Mouse (Mus musculus) lung, embryonic 14.5 days (tissue): ENCODE data around the gene Olfr1371. TPM values are rescaled to one million over a fixed set of nuclear protein-coding genes. Genes with fewer than 3 reads are reported as not detected.
A peak's percentile ranks its signal among the peaks of the same experiment; 100 is the strongest.

ENCODE experiments used
- ATAC-seq: fragments of 200-750 bp; cut with Nextera tagmentation; 2 replicates; pipeline ENCODE4 v1.8.0; 2017; ENCODE audit warnings: mild to moderate bottlenecking, moderate TSS enrichment, moderate library complexity; ENCODE audit not compliant: insufficient read depth
- DNase-seq: peaks from one replicate; pipeline ENCODE4 v3.0.0-alpha.2; 2015
- H3K27ac ChIP-seq: fragments of 300-500 bp; sonication (generic); 2 replicates; pipeline ENCODE4 v1.5.1; 2014; ENCODE audit warnings: low read depth, mild to moderate bottlenecking, moderate library complexity
- H3K27me3 ChIP-seq: fragments of 300-500 bp; sonication (generic); 2 replicates; pipeline ENCODE4 v1.6.1; 2014; ENCODE audit warnings: low read length, control low read depth; ENCODE audit not compliant: insufficient read depth
- H3K36me3 ChIP-seq: fragments of 300-500 bp; sonication (generic); 2 replicates; pipeline ENCODE4 v1.6.1; 2014; ENCODE audit warnings: control low read depth; ENCODE audit not compliant: insufficient read depth
- H3K4me1 ChIP-seq: fragments of 300-500 bp; sonication (generic); 2 replicates; pipeline ENCODE4 v1.6.1; 2014; ENCODE audit warnings: antibody characterized with exemption, control low read depth; ENCODE audit not compliant: insufficient read depth
- H3K4me2 ChIP-seq: fragments of 300-500 bp; sonication (generic); 2 replicates; pipeline ENCODE4 v1.6.1; 2014; ENCODE audit warnings: mild to moderate bottlenecking
- H3K4me3 ChIP-seq: fragments of 300-500 bp; sonication (generic); 2 replicates; pipeline ENCODE4 v1.5.1; 2014; ENCODE audit warnings: low read depth, low read length
- H3K9ac ChIP-seq: fragments of 300-500 bp; sonication (generic); 2 replicates; pipeline ENCODE4 v1.6.1; 2014
- H3K9me3 ChIP-seq: fragments of 300-500 bp; sonication (generic); 2 replicates; pipeline ENCODE4 v1.6.1; 2016; ENCODE audit warnings: low read depth, low read length, control low read depth
- CTCF ChIP-seq: IDR thresholded peaks from 2 replicates; pipeline ENCODE4 v1.5.1; 2016; ENCODE audit warnings: antibody characterized with exemption, low read depth
- WGBS: fragments of 180-500 bp; shearing (Covaris S2); extraction: QIAGEN DNeasy Blood & Tissue Kit; methylation state at CpG from one replicate; pipeline ENCODE4 v1.1.7; 2014; 5-methylcytosine and 5-hydroxymethylcytosine counted together
- polyA plus RNA-seq: library from polyadenylated mRNA; unstranded; fragments of >200 nt; fragmentation: Nextera tagmentation; extraction: Ambion mirVana; gene quantifications from 2 replicates; pipeline ENCODE4 v1.2.1, GENCODE M21; 2014

The Olfr1371 gene
- polyA plus RNA-seq: not detected in 2 replicates

GRCm38 (mm10) chr11:52213887-52214286 lies at the start of gene Olfr1371:
Gene Olfr1371 (minus strand): TSS chr11:52213987.
- Histone ChIP-seq H3K9me3 (no peaks in the 10 kb centered on the region), H3K9ac (no peak within 1 kb of the TSS), H3K36me3 (no peaks in the 10 kb centered on the region), H3K4me3 (no peak within 1 kb of the TSS), H3K27me3 (no peaks in the 10 kb centered on the region), H3K4me1 (no peaks in the 10 kb centered on the region), H3K4me2 (no peak within 1 kb of the TSS), H3K27ac (no peak within 1 kb of the TSS)
- no peak for TF ChIP-seq CTCF
- DNase-seq: no peak
- ATAC-seq: no peak

- no peak for TF ChIP-seq CTCF
- 89% methylated on average over 11 of the region's 11 CpGs for WGBS
- ATAC-seq: no peak
- H3K36me3 ChIP-seq: peaks cover 50% of the 10 kb centered on the region
- no peak overlapping the region for H3K4me3 ChIP-seq
- H3K27me3 ChIP-seq: no peaks in the 10 kb centered on the region
- H3K27ac ChIP-seq: no peak overlapping the region
- no peak overlapping the region for H3K9ac ChIP-seq
- no peak for DNase-seq
- H3K4me1 ChIP-seq: no peaks in the 10 kb centered on the region; the same call in 1 of the 2 replicates
- no peak overlapping the region for H3K4me2 ChIP-seq
- no peaks in the 10 kb centered on the region for H3K9me3 ChIP-seq
These were observed 48.6 kb upstream of the Olfr1371 start for GRCm38 (mm10) chr11:52262338-52262737.

GRCm38 (mm10) chr11:52261937-52262336 lies 48.1 kb upstream of the Olfr1371 start:
- no peaks in the 10 kb centered on the region for H3K9me3 ChIP-seq
- H3K4me3 ChIP-seq: no peak overlapping the region
- peaks cover 53% of the 10 kb centered on the region for H3K36me3 ChIP-seq
- H3K4me1 ChIP-seq: no peaks in the 10 kb centered on the region; the same call in 1 of the 2 replicates
- peak; percentile 75 for TF ChIP-seq CTCF
- DNase-seq (peak; percentile 67), ATAC-seq (no peak)
- 49% methylated on average over 5 of the region's 5 CpGs for WGBS
- H3K27me3 ChIP-seq: no peaks in the 10 kb centered on the region
- no peak overlapping the region for H3K9ac ChIP-seq
- H3K27ac ChIP-seq: no peak overlapping the region
- H3K4me2 ChIP-seq: no peak overlapping the region

- no peak overlapping the region for H3K4me2 ChIP-seq
- peaks cover 64% of the 10 kb centered on the region for H3K36me3 ChIP-seq
- H3K9me3 ChIP-seq: no peaks in the 10 kb centered on the region
- ATAC-seq: no peak
- H3K4me1 ChIP-seq: no peaks in the 10 kb centered on the region; the same call in 1 of the 2 replicates
- DNase-seq: no peak
- no peak overlapping the region for H3K9ac ChIP-seq
- 77% methylated on average over 4 of the region's 4 CpGs for WGBS
- no peaks in the 10 kb centered on the region for H3K27me3 ChIP-seq
- no peak overlapping the region for H3K4me3 ChIP-seq
- H3K27ac ChIP-seq: no peak overlapping the region
- no peak for TF ChIP-seq CTCF
These were observed 47.1 kb upstream of the Olfr1371 start for GRCm38 (mm10) chr11:52260878-52261277.

GRCm38 (mm10) chr11:52258711-52259110 lies 44.9 kb upstream of the Olfr1371 start:
- no peaks in the 10 kb centered on the region for H3K9me3 ChIP-seq
- no peak for TF ChIP-seq CTCF
- H3K36me3 ChIP-seq: peaks cover 72% of the 10 kb centered on the region
- no peak overlapping the region for H3K4me3 ChIP-seq
- 57% methylated on average over 5 of the region's 5 CpGs for WGBS
- H3K27me3 ChIP-seq: no peaks in the 10 kb centered on the region
- DNase-seq: no peak
- ATAC-seq: no peak
- no peak overlapping the region for H3K27ac ChIP-seq
- H3K9ac ChIP-seq: no peak overlapping the region
- no peaks in the 10 kb centered on the region for H3K4me1 ChIP-seq
- no peak overlapping the region for H3K4me2 ChIP-seq

GRCm38 (mm10) chr11:52257376-52257775 lies 43.6 kb upstream of the Olfr1371 start:
- Histone ChIP-seq H3K4me2 (no peak overlapping the region), H3K9ac (no peak overlapping the region), H3K27me3 (no peaks in the 10 kb centered on the region), H3K36me3 (peaks cover 73% of the 10 kb centered on the region), H3K4me3 (no peak overlapping the region), H3K27ac (no peak overlapping the region), H3K9me3 (no peaks in the 10 kb centered on the region), H3K4me1 (no peaks in the 10 kb centered on the region)
- no peak for TF ChIP-seq CTCF
- DNase-seq (no peak), ATAC-seq (no peak)
- WGBS: 84% methylated on average over 3 of the region's 3 CpGs

GRCm38 (mm10) chr11:52255077-52255476 lies 41.3 kb upstream of the Olfr1371 start:
- no peak overlapping the region for H3K4me2 ChIP-seq
- H3K27ac ChIP-seq: no peak overlapping the region
- no peaks in the 10 kb centered on the region for H3K4me1 ChIP-seq
- H3K27me3 ChIP-seq: no peaks in the 10 kb centered on the region
- H3K36me3 ChIP-seq: peaks cover 63% of the 10 kb centered on the region
- no peak for DNase-seq
- ATAC-seq: no peak
- 82% methylated on average over 8 of the region's 8 CpGs for WGBS
- no peak overlapping the region for H3K4me3 ChIP-seq
- H3K9me3 ChIP-seq: no peaks in the 10 kb centered on the region
- no peak overlapping the region for H3K9ac ChIP-seq
- no peak for TF ChIP-seq CTCF
